Mouse (Mus musculus): Measurements from ENCODE around the gene Igsf10.

GRCm38 (mm10) chr3:59385553-59385952, 41.4 kb upstream of the Igsf10 start:
- no peak for TF ChIP-seq POLR2A (IDR thresholded peaks at IDR 0.05; ENCODE audit: control insufficient read depth, extremely low read depth, insufficient read depth, low read length, poor library complexity)
- no peak for TF ChIP-seq CTCF (IDR thresholded peaks at IDR 0.05; ENCODE audit: borderline replicate concordance, control insufficient read depth, extremely low read depth, insufficient read depth, low read length, poor library complexity)
